Mouse (Mus musculus) layer of hippocampus, adult 9-10 months (tissue): ENCODE data around the gene Zfp110.

Experiments used
- DNase-seq: peaks from one replicate; pipeline ENCODE4 v3.0.0; 2022; ENCODE audit warnings: low spot score

Zfp110 gene

GRCm38 (mm10) chr7:12897655-12898410, 63.3 kb downstream of the Zfp110 start, which contains the start of gene Zscan22:
Gene Zscan22 (plus strand): TSS chr7:12897815.
- DNase-seq: peak; percentile 92
